Mouse (Mus musculus) ES-Bruce4 (cell line): ENCODE measurements around the gene Slc5a5.

Source experiments
- CTCF ChIP-seq: IDR thresholded peaks from one replicate; pipeline ENCODE4 v1.8.1; 2011; ENCODE audit warnings: low read depth, low read length
- EP300 ChIP-seq: IDR thresholded peaks from 2 replicates; pipeline ENCODE4 v1.6.1; 2011; ENCODE audit warnings: low read depth, low read length; ENCODE audit not compliant: insufficient read depth
- POLR2A ChIP-seq: IDR thresholded peaks from one replicate; pipeline ENCODE4 v1.8.1; 2011; ENCODE audit warnings: low read length; ENCODE audit not compliant: insufficient read depth

DNA sequence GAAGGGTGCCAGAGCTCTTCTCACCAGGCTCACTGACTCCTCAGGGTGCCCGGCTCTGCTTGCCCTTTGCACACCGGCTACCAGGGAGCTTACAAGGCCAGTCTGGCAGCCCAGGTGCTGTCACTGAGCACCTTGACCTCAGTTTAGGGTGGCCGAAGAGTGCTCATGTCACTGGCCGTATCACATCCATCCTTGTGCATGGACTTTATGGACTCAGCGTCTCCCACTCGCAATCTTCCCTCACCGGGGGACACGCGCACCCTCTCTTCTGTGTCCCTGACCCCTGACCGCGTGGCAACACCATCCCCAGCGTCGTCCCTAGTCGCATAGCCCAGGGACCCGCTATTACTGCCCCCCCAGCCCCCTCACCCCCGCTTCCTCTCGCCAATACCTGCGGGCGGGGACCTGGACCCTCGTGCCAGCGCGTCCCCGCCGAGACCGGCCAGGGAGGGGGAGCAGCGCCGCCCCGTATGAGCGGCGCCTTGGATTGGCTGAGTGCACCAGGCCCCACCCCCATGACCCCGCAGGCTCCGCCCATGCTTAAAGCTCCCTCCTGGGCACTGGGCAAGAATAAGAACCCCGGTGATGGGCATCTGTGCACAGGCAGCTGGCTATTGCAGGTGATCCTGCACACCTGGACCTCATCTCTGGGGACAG is 35.9 kb downstream of the Slc5a5 start:
- TF ChIP-seq POLR2A: no peak
- TF ChIP-seq CTCF: no peak
- no peak for TF ChIP-seq EP300
